Mouse (Mus musculus) liver, adult 2 months (tissue): Measurements from ENCODE around the gene Tspan11.

Experiments used
- CTCF ChIP-seq: fragments of 200-500 bp; IDR thresholded peaks from 2 replicates; pipeline ENCODE4 v1.5.1; 2011; ENCODE audit warnings: low read depth, low read length, control low read depth
- POLR2A ChIP-seq: fragments of 200-500 bp; IDR thresholded peaks from 2 replicates; pipeline ENCODE4 v1.6.1; 2011; ENCODE audit warnings: low read length, control low read depth; ENCODE audit not compliant: insufficient read depth; ENCODE audit errors: extremely low read depth

GRCm38 (mm10) chr6:127942421-127942820, 55.0 kb downstream of the Tspan11 start:
- TF ChIP-seq CTCF (no peak), POLR2A (no peak)
